Mouse (Mus musculus): Measurements from ENCODE around the gene Sdhaf1.

The Sdhaf1 gene

GRCm38 (mm10) chr7:30324300-30324944 is 727 bp upstream of the Sdhaf1 start:
- no peak for DNase-seq

- no peak for DNase-seq
Observed at GRCm38 (mm10) chr7:30322865-30323264, 830 bp downstream of the Sdhaf1 start.

- peak; percentile 92 to 95 for DNase-seq
Observed at GRCm38 (mm10) chr7:30322285-30322667, 1.4 kb downstream of the Sdhaf1 start.

- peak; percentile 58 to 63 for DNase-seq
Observed at GRCm38 (mm10) chr7:30321539-30322284, 2.0 kb downstream of the Sdhaf1 start, which contains the start of gene E130208F15Rik. Gene E130208F15Rik (plus strand): TSS chr7:30321740.

GRCm38 (mm10) chr7:30320946-30321345 is 2.7 kb downstream of the Sdhaf1 start:
- DNase-seq = no peak

GRCm38 (mm10) chr7:30318142-30318541 is 5.6 kb downstream of the Sdhaf1 start:
- no peak for DNase-seq

- no peak for DNase-seq
Observed at GRCm38 (mm10) chr7:30315559-30316529, 7.9 kb downstream of the Sdhaf1 start.

GRCm38 (mm10) chr7:30314721-30315155 is 9.0 kb downstream of the Sdhaf1 start, which contains the start of gene Syne4:
Gene Syne4 (plus strand): TSS chr7:30314807.
- DNase-seq = no peak

- DNase-seq = no peak
Observed at GRCm38 (mm10) chr7:30313666-30314320, 9.9 kb downstream of the Sdhaf1 start.

- DNase-seq = no peak
Observed at GRCm38 (mm10) chr7:30310136-30310535, 13.6 kb downstream of the Sdhaf1 start.

GRCm38 (mm10) chr7:30309395-30310129 is 14.1 kb downstream of the Sdhaf1 start:
- DNase-seq = no peak

- DNase-seq = peak; percentile 81 to 87
Observed at GRCm38 (mm10) chr7:30308076-30309005, 15.4 kb downstream of the Sdhaf1 start, which contains the start of gene Alkbh6. Gene Alkbh6 (plus strand): TSS chr7:30308717.

- DNase-seq = no peak
Observed at GRCm38 (mm10) chr7:30306083-30306779, 17.5 kb downstream of the Sdhaf1 start.

GRCm38 (mm10) chr7:30300914-30301313 is 22.8 kb downstream of the Sdhaf1 start:
- peak in 1 of 2 experiments; percentile 33 for DNase-seq

- DNase-seq = no peak
Observed at GRCm38 (mm10) chr7:30297266-30297665, 26.4 kb downstream of the Sdhaf1 start.

GRCm38 (mm10) chr7:30296816-30297215 is 26.9 kb downstream of the Sdhaf1 start:
- no peak for DNase-seq

GRCm38 (mm10) chr7:30295103-30295502 is 28.6 kb downstream of the Sdhaf1 start:
- DNase-seq = no peak

GRCm38 (mm10) chr7:30294296-30294695 is 29.4 kb downstream of the Sdhaf1 start:
- no peak for DNase-seq

GRCm38 (mm10) chr7:30293795-30294194 is 29.9 kb downstream of the Sdhaf1 start:
- no peak for DNase-seq

Data from spleen, adult 18-20 months (tissue).